Mouse (Mus musculus): ENCODE measurements around the gene Slc1a7. TPM values are rescaled to one million over a fixed set of nuclear protein-coding genes. Genes with fewer than 3 reads are reported as not detected.

Slc1a7 gene
- 0.07 and 0.10 TPM in 2 replicates for polyA plus RNA-seq (2015; fragmentation: Nextera tagmentation; extraction: Ambion mirVana)

DNA sequence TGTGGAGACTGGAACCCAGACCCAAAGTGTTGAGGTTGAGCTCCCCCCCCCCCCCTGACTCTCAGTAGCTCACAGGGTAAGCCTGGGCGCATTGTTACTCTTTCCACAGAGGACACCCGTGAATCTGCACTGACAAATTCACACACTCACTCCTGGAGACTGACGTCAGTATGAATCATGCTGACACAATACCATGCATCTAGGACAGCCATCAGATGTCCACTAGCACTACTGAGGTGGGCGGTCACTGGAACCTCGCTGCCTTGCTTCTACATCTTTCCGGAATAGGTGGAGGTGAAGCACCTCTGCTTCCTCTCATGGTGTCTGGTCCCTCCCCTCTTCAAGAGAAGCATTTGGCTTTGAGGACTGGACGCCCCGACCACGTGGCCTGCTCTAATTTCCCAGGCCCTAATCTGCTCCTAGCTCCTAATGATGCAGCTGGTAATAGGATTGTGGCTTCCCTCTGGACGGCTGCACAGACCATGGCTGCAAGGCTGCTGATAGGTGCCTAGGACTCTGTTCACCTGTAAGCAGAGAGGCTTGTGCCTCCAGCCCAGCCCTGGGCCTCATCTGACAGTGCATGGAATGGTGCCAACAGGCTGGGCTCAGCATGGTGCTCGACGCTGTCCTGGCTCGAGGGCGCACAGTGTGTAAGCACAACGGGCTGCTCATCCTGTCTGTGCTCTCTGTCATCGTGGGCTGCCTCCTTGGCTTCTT is at the start of gene Slc1a7:
Slc1a7 (plus strand) TSS at position 367 of the 717 bp plus-strand sequence.
- no peak for DNase-seq (ENCODE audit: low spot score)
- WGBS = 72% methylated on average over 16 of the region's 16 CpGs
- ATAC-seq (ENCODE audit: low FRiP score, low TSS enrichment) = no peak

DNA sequence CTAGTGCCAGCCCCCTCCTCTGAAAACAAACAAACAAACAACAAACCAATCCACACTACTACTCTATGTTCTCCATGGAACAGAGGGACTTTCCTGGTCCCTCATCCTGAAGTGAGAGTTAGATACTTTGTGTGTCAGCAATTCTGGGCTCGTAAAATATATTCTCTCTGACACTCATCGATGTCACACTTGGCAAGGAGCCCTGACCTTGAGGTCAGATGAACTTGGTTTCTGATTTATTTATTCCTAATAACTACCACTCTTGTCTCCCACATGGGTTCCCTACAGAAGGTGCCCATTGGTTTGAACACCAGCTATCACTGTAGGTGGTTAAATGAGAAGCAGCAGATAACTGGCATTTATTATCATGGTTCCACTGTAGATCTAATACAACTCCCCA is 47.8 kb upstream of the Slc1a7 start:
- H3K4me2 ChIP-seq (replicated peaks; ENCODE audit: low read depth) = no peak overlapping the region

More for the DNA sequence above, at the start of gene Slc1a7:
- H3K27me3 ChIP-seq (ENCODE audit: control insufficient read depth, insufficient read depth, low read length) = no peaks in the 10 kb centered on the region
- no peak within 1 kb of the TSS for H3K4me3 ChIP-seq (ENCODE audit: low read depth, low read length)
- TF ChIP-seq CTCF (IDR thresholded peaks at IDR 0.05; ENCODE audit: low read depth) = no peak
- no peak for TF ChIP-seq EP300 (optimal IDR thresholded peaks at IDR 0.05)
- no peaks in the 10 kb centered on the region for H3K4me1 ChIP-seq (replicated peaks; ENCODE audit: control insufficient read depth, insufficient read depth)
- H3K9me3 ChIP-seq (ENCODE audit: control insufficient read depth, low read length) = no peaks in the 10 kb centered on the region
- no peak within 1 kb of the TSS for H3K27ac ChIP-seq (replicated peaks)
- no peaks in the 10 kb centered on the region for H3K36me3 ChIP-seq (ENCODE audit: control insufficient read depth, insufficient read depth, low read length)
- H3K4me2 ChIP-seq (replicated peaks; ENCODE audit: low read depth) = no peak within 1 kb of the TSS
- H3K9ac ChIP-seq (ENCODE audit: low read length) = no peak within 1 kb of the TSS

DNA sequence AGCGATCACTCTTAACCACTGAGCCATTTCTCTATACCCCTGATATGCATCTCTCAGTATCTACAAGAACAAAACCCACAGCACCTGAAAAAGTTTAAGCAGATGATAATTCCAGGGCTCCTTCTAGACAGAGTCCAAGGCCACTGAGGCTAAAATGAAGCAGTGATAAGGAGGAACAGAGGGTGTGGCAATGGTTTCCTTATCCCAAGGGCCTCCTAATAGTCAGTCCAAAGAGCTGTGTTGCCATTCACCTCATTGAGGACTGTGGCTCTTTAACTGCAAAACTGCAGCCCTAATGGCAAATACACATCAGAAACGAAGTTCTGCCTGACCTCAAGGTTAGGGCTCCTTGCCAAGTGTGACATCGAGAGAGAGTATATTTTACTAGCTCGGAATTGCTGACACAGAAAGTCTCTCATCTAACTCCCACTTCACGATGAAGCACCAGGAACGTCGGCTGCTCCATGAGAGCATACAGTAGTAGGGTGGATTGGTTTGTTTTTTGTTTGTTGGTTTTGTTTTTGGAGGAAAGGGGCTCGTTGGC is 46.9 kb upstream of the Slc1a7 start:
- no peaks in the 10 kb centered on the region for H3K27me3 ChIP-seq (ENCODE audit: control insufficient read depth, insufficient read depth, low read length)
- H3K36me3 ChIP-seq (ENCODE audit: control insufficient read depth, insufficient read depth, low read length) = no peaks in the 10 kb centered on the region
- no peak; the same call in 1 of the 2 replicates for ATAC-seq (ENCODE audit: low FRiP score, low TSS enrichment)
- H3K4me1 ChIP-seq (replicated peaks; ENCODE audit: control insufficient read depth, insufficient read depth) = 0 out of 2 replicates have a peak, but pooled peaks cover 6% of the 10 kb centered on the region
- DNase-seq (ENCODE audit: low spot score) = peak; percentile 63
- no peaks in the 10 kb centered on the region for H3K9me3 ChIP-seq (ENCODE audit: control insufficient read depth, low read length)
- peak overlapping the region; percentile 78; the same call in 1 of the 2 replicates for H3K4me2 ChIP-seq (replicated peaks; ENCODE audit: low read depth)
- H3K27ac ChIP-seq (replicated peaks) = peak overlapping the region; percentile 95
- H3K4me3 ChIP-seq (ENCODE audit: low read depth, low read length) = no peak overlapping the region
- no peak overlapping the region for H3K9ac ChIP-seq (ENCODE audit: low read length)
- 51% methylated on average over 8 of the region's 8 CpGs for WGBS
- no peak for TF ChIP-seq CTCF (IDR thresholded peaks at IDR 0.05; ENCODE audit: low read depth)
- no peak for TF ChIP-seq EP300 (optimal IDR thresholded peaks at IDR 0.05)

More for the DNA sequence above, 47.8 kb upstream of the Slc1a7 start:
- H3K27ac ChIP-seq (replicated peaks) = 0 out of 2 replicates have a peak overlapping the region, but pooled peaks have one; percentile 95
- H3K36me3 ChIP-seq (ENCODE audit: control insufficient read depth, insufficient read depth, low read length) = no peaks in the 10 kb centered on the region
- no peak overlapping the region for H3K4me3 ChIP-seq (ENCODE audit: low read depth, low read length)
- 71% methylated on average over 2 of the region's 2 CpGs for WGBS
- no peaks in the 10 kb centered on the region for H3K27me3 ChIP-seq (ENCODE audit: control insufficient read depth, insufficient read depth, low read length)
- no peak for TF ChIP-seq EP300 (optimal IDR thresholded peaks at IDR 0.05)
- no peak for TF ChIP-seq CTCF (IDR thresholded peaks at IDR 0.05; ENCODE audit: low read depth)
- DNase-seq (ENCODE audit: low spot score) = no peak
- ATAC-seq (ENCODE audit: low FRiP score, low TSS enrichment) = no peak
- H3K9ac ChIP-seq (ENCODE audit: low read length) = no peak overlapping the region
- H3K9me3 ChIP-seq (ENCODE audit: control insufficient read depth, low read length) = no peaks in the 10 kb centered on the region
- 0 out of 2 replicates have a peak, but pooled peaks cover 6% of the 10 kb centered on the region for H3K4me1 ChIP-seq (replicated peaks; ENCODE audit: control insufficient read depth, insufficient read depth)

DNA sequence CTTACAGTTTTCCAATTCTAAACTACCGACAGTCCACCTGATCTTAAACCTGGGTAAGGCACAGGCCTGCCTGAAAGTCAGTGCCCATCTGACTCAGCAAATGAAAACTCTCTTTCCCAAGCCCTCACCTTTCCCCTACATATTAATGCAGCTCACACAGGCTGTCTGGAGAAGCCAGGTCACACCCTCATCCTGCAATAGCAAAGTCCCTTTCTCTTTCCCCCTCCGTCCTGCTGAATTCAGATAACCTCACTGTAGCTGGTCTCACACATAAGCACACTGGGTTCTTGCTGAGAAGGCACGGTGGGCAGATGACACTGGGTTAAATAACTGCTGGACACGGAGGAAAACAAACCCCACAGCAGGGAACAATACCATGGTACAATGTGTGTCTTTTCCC is 46.2 kb upstream of the Slc1a7 start:
- DNase-seq (ENCODE audit: low spot score) = peak; percentile 55
- WGBS = 43% methylated on average over 4 of the region's 4 CpGs
- H3K9ac ChIP-seq (ENCODE audit: low read length) = peak overlapping the region; percentile 53
- H3K4me2 ChIP-seq (replicated peaks; ENCODE audit: low read depth) = peak overlapping the region; percentile 78
- H3K36me3 ChIP-seq (ENCODE audit: control insufficient read depth, insufficient read depth, low read length) = no peaks in the 10 kb centered on the region
- no peaks in the 10 kb centered on the region for H3K27me3 ChIP-seq (ENCODE audit: control insufficient read depth, insufficient read depth, low read length)
- 0 out of 2 replicates have a peak, but pooled peaks cover 6% of the 10 kb centered on the region for H3K4me1 ChIP-seq (replicated peaks; ENCODE audit: control insufficient read depth, insufficient read depth)
- H3K9me3 ChIP-seq (ENCODE audit: control insufficient read depth, low read length) = no peaks in the 10 kb centered on the region
- H3K27ac ChIP-seq (replicated peaks) = peak overlapping the region; percentile 95
- TF ChIP-seq CTCF (IDR thresholded peaks at IDR 0.05; ENCODE audit: low read depth) = no peak
- peak; percentile 68 for ATAC-seq (ENCODE audit: low FRiP score, low TSS enrichment)
- peak overlapping the region; percentile 87 for H3K4me3 ChIP-seq (ENCODE audit: low read depth, low read length)

DNA sequence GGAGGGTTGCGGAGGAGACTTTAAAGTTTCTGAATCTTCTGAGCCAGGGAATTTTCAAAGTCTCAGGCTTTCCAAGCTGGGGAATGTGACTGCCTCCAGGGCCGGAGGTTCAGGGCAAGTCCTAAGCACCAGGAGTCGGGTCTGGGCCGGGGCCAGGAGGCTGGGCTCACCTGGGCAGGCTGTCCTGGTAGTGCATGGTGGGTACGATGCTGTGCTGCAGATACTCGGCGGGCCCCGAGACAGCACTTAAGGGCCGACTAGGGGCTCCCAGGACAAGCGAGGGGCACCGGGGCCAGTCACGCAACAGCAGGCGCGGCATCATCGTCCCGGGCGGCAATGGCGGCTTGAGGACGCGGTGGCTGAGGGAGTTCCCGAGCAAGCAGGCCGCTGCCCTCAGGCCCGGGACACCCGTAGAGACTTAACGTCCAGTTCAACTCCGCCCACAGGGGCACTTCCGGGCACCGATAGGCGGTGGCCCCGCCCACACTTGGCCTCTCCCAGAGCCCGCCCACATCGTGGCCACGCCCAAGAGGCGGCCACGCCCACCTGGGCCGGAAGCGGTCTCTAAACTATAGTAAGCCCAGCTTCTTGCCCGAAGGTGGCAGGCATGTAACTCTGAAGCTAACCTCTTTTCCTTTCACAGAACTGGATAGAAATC is 44.9 kb upstream of the Slc1a7 start, which contains the start of gene Cpt2:
Cpt2 (minus strand) TSS at position 466 of the 658 bp plus-strand sequence.
- no peaks in the 10 kb centered on the region for H3K9me3 ChIP-seq (ENCODE audit: control insufficient read depth, low read length)
- H3K4me3 ChIP-seq (ENCODE audit: low read depth, low read length) = peak within 1 kb of the TSS; percentile 87
- ATAC-seq (ENCODE audit: low FRiP score, low TSS enrichment) = peak; percentile 96
- WGBS = under 1% methylated on average over 38 of the region's 38 CpGs
- 0 out of 2 replicates have a peak, but pooled peaks cover 6% of the 10 kb centered on the region for H3K4me1 ChIP-seq (replicated peaks; ENCODE audit: control insufficient read depth, insufficient read depth)
- peak within 1 kb of the TSS; percentile 95 for H3K27ac ChIP-seq (replicated peaks)
- H3K27me3 ChIP-seq (ENCODE audit: control insufficient read depth, insufficient read depth, low read length) = no peaks in the 10 kb centered on the region
- H3K9ac ChIP-seq (ENCODE audit: low read length) = peak within 1 kb of the TSS; percentile 96
- no peaks in the 10 kb centered on the region for H3K36me3 ChIP-seq (ENCODE audit: control insufficient read depth, insufficient read depth, low read length)
- TF ChIP-seq EP300 (optimal IDR thresholded peaks at IDR 0.05) = no peak
- TF ChIP-seq CTCF (IDR thresholded peaks at IDR 0.05; ENCODE audit: low read depth) = peak; percentile 70
- peak within 1 kb of the TSS; percentile 78 for H3K4me2 ChIP-seq (replicated peaks; ENCODE audit: low read depth)
- DNase-seq (ENCODE audit: low spot score) = peak; percentile 98
